Mouse (Mus musculus): ENCODE data around the gene Irgm1. TPM values are rescaled to one million over a fixed set of nuclear protein-coding genes. Genes with fewer than 3 reads are reported as not detected.
"Not testable (repeated sequence)": the region's sequence is repeated elsewhere in the genome, so short reads cannot be mapped to it uniquely, and the experiment has no call there.

Irgm1 gene
- total RNA-seq, 2 experiments from 2014 or later, result 23.9 to 24.5 TPM

- DNase-seq, result peak; percentile 91
Observed at GRCm38 (mm10) chr11:48833731-48834639, 37.5 kb downstream of the Irgm1 start.

- no peak for DNase-seq
Observed at GRCm38 (mm10) chr11:48833078-48833730, 38.3 kb downstream of the Irgm1 start.

GRCm38 (mm10) chr11:48831273-48831672 lies 40.2 kb downstream of the Irgm1 start:
- DNase-seq, result no peak

GRCm38 (mm10) chr11:48830279-48830678 lies 41.2 kb downstream of the Irgm1 start:
- DNase-seq, result no peak

- DNase-seq, result no peak
Observed at GRCm38 (mm10) chr11:48827926-48828325, 43.6 kb downstream of the Irgm1 start.

- no peak for DNase-seq
Observed at GRCm38 (mm10) chr11:48826752-48827096, 44.8 kb downstream of the Irgm1 start.

- peak; percentile 39 to 40 for DNase-seq
Observed at GRCm38 (mm10) chr11:48825979-48826751, 45.3 kb downstream of the Irgm1 start, which contains the start of the genes Trim7 and Gm12184. Gene Trim7, plus strand, starts transcription at chr11:48826140. Gene Gm12184, minus strand, starts transcription at chr11:48826655.

- no peak for DNase-seq
Observed at GRCm38 (mm10) chr11:48824311-48824830, 47.1 kb downstream of the Irgm1 start.

- peak; percentile 67 to 69 for DNase-seq
Observed at GRCm38 (mm10) chr11:48823536-48823972, 47.9 kb downstream of the Irgm1 start.

- DNase-seq, result no peak
Observed at GRCm38 (mm10) chr11:48822768-48823512, 48.5 kb downstream of the Irgm1 start.

- DNase-seq, result not testable (repeated sequence)
Observed at GRCm38 (mm10) chr11:48821299-48821698, 50.2 kb downstream of the Irgm1 start.

- DNase-seq, result no peak
Observed at GRCm38 (mm10) chr11:48820308-48820674, 51.2 kb downstream of the Irgm1 start.

- no peak for DNase-seq
Observed at GRCm38 (mm10) chr11:48819614-48820307, 51.7 kb downstream of the Irgm1 start.

GRCm38 (mm10) chr11:48818346-48818745 lies 53.1 kb downstream of the Irgm1 start:
- DNase-seq, result peak; percentile 85

GRCm38 (mm10) chr11:48817794-48818193 lies 53.7 kb downstream of the Irgm1 start:
- no peak for DNase-seq

GRCm38 (mm10) chr11:48816800-48817665 lies 54.5 kb downstream of the Irgm1 start, which contains the start of gene Trim41:
Gene Trim41, minus strand, starts transcription at chr11:48817353.
- DNase-seq, result peak; percentile 100

GRCm38 (mm10) chr11:48816281-48816781 lies 55.2 kb downstream of the Irgm1 start:
- no peak for DNase-seq

GRCm38 (mm10) chr11:48815851-48816250 lies 55.6 kb downstream of the Irgm1 start:
- DNase-seq, result no peak

GRCm38 (mm10) chr11:48813782-48814181 lies 57.7 kb downstream of the Irgm1 start:
- no peak for DNase-seq
